Mouse (Mus musculus) midbrain, embryonic 15.5 days (tissue): ENCODE measurements around the gene E4f1. TPM values are rescaled to one million over a fixed set of nuclear protein-coding genes. Genes with fewer than 3 reads are reported as not detected.
"Not testable (repeated sequence)": the region's sequence is repeated elsewhere in the genome, so short reads cannot be mapped to it uniquely, and the experiment has no call there.

Experiments
- ATAC-seq: fragments of 200-750 bp; cut with Nextera tagmentation; replicated peaks from 2 replicates; pipeline ENCODE4 v1.8.0; 2017; ENCODE audit warnings: moderate TSS enrichment
- H3K27ac ChIP-seq: fragments of 300-500 bp; sonication (generic); 2 replicates; pipeline ENCODE4 v1.5.1; 2015; ENCODE audit warnings: mild to moderate bottlenecking, inconsistent platforms
- H3K27me3 ChIP-seq: fragments of 300-500 bp; sonication (generic); replicated peaks from 2 replicates; pipeline ENCODE4 v1.6.1; 2015; ENCODE audit warnings: inconsistent platforms
- H3K36me3 ChIP-seq: fragments of 300-500 bp; sonication (generic); replicated peaks from 2 replicates; pipeline ENCODE4 v1.6.1; 2015; ENCODE audit warnings: inconsistent platforms
- H3K4me1 ChIP-seq: fragments of 300-500 bp; sonication (generic); 2 replicates; pipeline ENCODE4 v1.6.1; 2015; ENCODE audit warnings: inconsistent platforms
- H3K4me2 ChIP-seq: fragments of 300-500 bp; sonication (generic); 2 replicates; pipeline ENCODE4 v1.6.1; 2015; ENCODE audit warnings: inconsistent platforms, mild to moderate bottlenecking, moderate library complexity
- H3K4me3 ChIP-seq: fragments of 300-500 bp; sonication (generic); 2 replicates; pipeline ENCODE4 v1.5.1; 2015; ENCODE audit warnings: mild to moderate bottlenecking, inconsistent platforms
- H3K9ac ChIP-seq: fragments of 300-500 bp; sonication (generic); 2 replicates; pipeline ENCODE4 v1.6.1; 2015; ENCODE audit warnings: mild to moderate bottlenecking, inconsistent platforms
- H3K9me3 ChIP-seq: fragments of 300-500 bp; sonication (generic); 2 replicates; pipeline ENCODE4 v1.6.1; 2016; ENCODE audit warnings: inconsistent platforms
- WGBS: fragments of 180-500 bp; shearing (Covaris S2); methylation state at CpG from one replicate; pipeline ENCODE4 v1.1.7; 2015; ENCODE audit warnings: mixed read lengths; 5-methylcytosine and 5-hydroxymethylcytosine counted together
- polyA plus RNA-seq: library from polyadenylated mRNA; unstranded; fragments of >200 nt; fragmentation: Nextera tagmentation; extraction: Ambion mirVana; gene quantifications from 2 replicates; pipeline ENCODE4 v1.2.1, GENCODE M21; 2015

Gene E4f1
- polyA plus RNA-seq, 1 experiment from 2014 or later, result 55.6 TPM

GRCm38 (mm10) chr17:24468636-24469246 is 1.4 kb downstream of the E4f1 start:
- Histone ChIP-seq H3K9ac (no peak overlapping the region), H3K9me3 (no peaks in the 10 kb centered on the region), H3K4me1 (peaks cover 24% of the 10 kb centered on the region), H3K4me2 (no peak overlapping the region), H3K4me3 (no peak overlapping the region), H3K27me3 (no peaks in the 10 kb centered on the region), H3K36me3 (no peaks in the 10 kb centered on the region), H3K27ac (no peak overlapping the region)
- ATAC-seq, result no peak
- 91% methylated on average over 5 of the region's 5 CpGs for WGBS

DNA sequence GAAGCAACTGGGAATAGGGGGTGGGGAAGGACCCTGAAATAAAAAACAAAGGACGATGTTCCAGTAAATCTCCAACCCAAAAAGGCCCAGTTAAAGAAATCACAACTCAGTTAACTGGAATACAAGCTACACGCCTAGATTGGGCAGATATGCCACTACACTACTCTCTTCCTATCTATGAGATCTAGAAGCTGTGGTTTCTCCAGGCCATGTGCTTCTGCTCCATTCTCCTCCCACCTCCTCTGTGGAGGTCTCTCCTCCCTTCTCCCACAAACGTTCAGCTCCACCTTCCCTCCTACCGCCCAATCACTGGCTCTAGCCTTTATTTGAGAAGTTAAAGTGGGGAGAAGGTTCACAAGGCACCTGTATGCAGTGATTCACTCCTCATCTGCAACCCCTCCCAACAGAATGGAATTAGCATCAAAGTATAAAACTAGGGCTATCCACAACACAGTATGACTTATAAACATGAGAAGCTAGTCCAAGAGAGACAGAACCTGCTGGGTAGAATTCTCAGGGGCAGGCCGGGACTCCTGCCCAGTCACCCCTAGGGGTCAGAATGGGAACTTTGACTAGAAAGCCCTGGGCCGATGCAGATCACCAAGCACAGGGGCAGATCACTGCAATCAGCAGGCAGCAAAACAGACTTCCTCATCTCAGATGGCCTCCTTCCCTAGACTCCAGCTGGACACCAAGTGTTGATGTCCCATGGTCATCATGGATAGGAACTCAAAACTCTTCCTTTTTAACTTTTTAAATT is 6.6 kb downstream of the E4f1 start:
- H3K9ac ChIP-seq, result no peak overlapping the region
- no peak overlapping the region for H3K4me2 ChIP-seq
- no peaks in the 10 kb centered on the region for H3K9me3 ChIP-seq
- WGBS, result 59% methylated on average over 6 of the region's 6 CpGs
- no peak overlapping the region for H3K27ac ChIP-seq
- no peaks in the 10 kb centered on the region for H3K27me3 ChIP-seq
- no peaks in the 10 kb centered on the region for H3K4me1 ChIP-seq
- no peak overlapping the region for H3K4me3 ChIP-seq
- ATAC-seq, result no peak
- no peaks in the 10 kb centered on the region for H3K36me3 ChIP-seq

GRCm38 (mm10) chr17:24462932-24463331 is 7.2 kb downstream of the E4f1 start:
- 88% methylated on average over 1 of the region's 1 CpGs for WGBS
- Histone ChIP-seq H3K27me3 (no peaks in the 10 kb centered on the region), H3K9ac (no peak overlapping the region), H3K27ac (no peak overlapping the region), H3K4me1 (no peaks in the 10 kb centered on the region), H3K36me3 (no peaks in the 10 kb centered on the region), H3K9me3 (no peaks in the 10 kb centered on the region), H3K4me3 (no peak overlapping the region), H3K4me2 (no peak overlapping the region)
- no peak for ATAC-seq

GRCm38 (mm10) chr17:24461580-24461979 is 8.5 kb downstream of the E4f1 start:
- no peak for ATAC-seq
- Histone ChIP-seq H3K9ac (no peak overlapping the region), H3K27ac (no peak overlapping the region), H3K9me3 (no peaks in the 10 kb centered on the region), H3K4me3 (no peak overlapping the region), H3K4me2 (no peak overlapping the region), H3K27me3 (no peaks in the 10 kb centered on the region), H3K4me1 (no peaks in the 10 kb centered on the region), H3K36me3 (no peaks in the 10 kb centered on the region)
- WGBS, result 75% methylated on average over 2 of the region's 2 CpGs

DNA sequence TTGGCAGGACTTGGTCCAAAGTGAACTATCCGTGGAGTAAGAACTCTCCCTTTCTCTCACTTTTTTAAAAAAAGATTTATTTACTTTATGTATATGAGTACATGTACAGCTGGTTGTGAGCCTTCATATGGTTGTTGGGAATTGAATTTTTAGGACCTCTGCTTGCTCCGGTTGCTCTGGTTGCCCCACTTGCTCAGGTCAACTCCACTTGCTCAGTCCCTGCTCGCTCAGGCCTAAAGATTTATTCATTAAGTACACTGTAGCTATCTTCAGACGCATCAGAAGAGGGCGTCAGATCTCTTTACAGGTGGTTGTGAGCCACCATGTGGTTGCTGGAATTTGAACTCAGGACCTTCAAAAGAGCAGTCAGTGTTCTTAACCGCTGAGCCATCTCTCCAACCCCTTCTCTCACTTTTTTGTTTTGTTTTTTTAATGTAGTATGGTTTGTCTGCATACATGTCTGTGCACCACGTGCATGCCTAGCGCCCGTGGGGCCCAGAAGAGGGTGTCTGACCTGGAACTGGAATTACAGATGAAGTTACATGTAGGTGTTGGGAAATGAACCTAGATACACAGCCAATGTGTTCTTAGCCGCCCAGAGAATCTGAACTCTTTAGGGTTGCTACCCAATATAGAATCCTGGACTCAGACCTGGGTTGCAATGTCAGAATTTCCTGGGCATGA is 14.4 kb downstream of the E4f1 start:
- H3K9ac ChIP-seq, H3K36me3 ChIP-seq, H3K27me3 ChIP-seq, H3K9me3 ChIP-seq: not testable (repeated sequence)
- peak overlapping the region; percentile 88 for H3K4me3 ChIP-seq
- peaks cover 15% of the 10 kb centered on the region for H3K4me1 ChIP-seq
- peak overlapping the region; percentile 82 for H3K4me2 ChIP-seq
- peak; percentile 4; the same call in 1 of the 2 replicates for ATAC-seq
- H3K27ac ChIP-seq, result peak overlapping the region; percentile 92; the same call in 1 of the 2 replicates
- WGBS, result 49% methylated on average over 10 of the region's 10 CpGs

GRCm38 (mm10) chr17:24454756-24455522 is 15.2 kb downstream of the E4f1 start:
- peak; percentile 95 for ATAC-seq
- Histone ChIP-seq H3K4me2 (peak overlapping the region; percentile 82), H3K4me1 (peaks cover 15% of the 10 kb centered on the region), H3K9ac (peak overlapping the region; percentile 82), H3K36me3 (peaks cover 2% of the 10 kb centered on the region), H3K9me3 (no peaks in the 10 kb centered on the region), H3K27me3 (no peaks in the 10 kb centered on the region), H3K27ac (peak overlapping the region; percentile 92), H3K4me3 (peak overlapping the region; percentile 88)
- under 1% methylated on average over 67 of the region's 67 CpGs for WGBS

DNA sequence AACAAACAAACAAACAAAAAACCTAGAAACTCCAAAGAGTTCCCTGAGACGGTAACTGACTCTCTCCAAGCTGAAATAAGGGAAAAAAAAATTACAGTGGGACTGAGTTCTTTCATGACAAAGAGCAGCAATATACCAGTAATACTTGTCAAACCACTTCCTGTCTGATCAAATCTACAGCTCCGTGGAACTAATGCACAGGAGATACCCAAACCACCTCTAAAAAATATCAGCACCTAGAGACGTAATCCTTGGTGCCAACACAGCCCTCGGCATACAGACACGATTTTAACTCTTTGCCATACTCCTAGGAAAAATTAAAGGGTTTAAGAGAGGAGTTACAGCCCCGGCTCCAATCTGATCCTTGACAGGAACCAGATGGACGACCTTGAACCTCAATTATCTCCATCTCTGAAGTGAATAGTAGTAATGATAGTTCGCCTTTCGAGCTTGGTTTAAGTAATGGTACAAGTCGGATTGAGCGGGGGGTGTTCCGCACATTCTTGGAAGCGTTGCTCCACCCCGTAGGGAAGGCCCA is 15.8 kb downstream of the E4f1 start:
- Histone ChIP-seq H3K4me1 (peaks cover 15% of the 10 kb centered on the region), H3K4me3 (peak overlapping the region; percentile 88), H3K36me3 (peaks cover 5% of the 10 kb centered on the region), H3K9ac (peak overlapping the region; percentile 82), H3K27ac (peak overlapping the region; percentile 92), H3K4me2 (peak overlapping the region; percentile 82), H3K27me3 (no peaks in the 10 kb centered on the region), H3K9me3 (no peaks in the 10 kb centered on the region)
- no peak for ATAC-seq
- 10% methylated on average over 14 of the region's 14 CpGs for WGBS

GRCm38 (mm10) chr17:24453372-24453771 is 16.7 kb downstream of the E4f1 start:
- 92% methylated on average over 2 of the region's 2 CpGs for WGBS
- no peak overlapping the region for H3K4me3 ChIP-seq

GRCm38 (mm10) chr17:24451220-24451619 is 18.9 kb downstream of the E4f1 start:
- 97% methylated on average over 6 of the region's 6 CpGs for WGBS

More at GRCm38 (mm10) chr17:24453372-24453771, 16.7 kb downstream of the E4f1 start:
- ATAC-seq, result no peak
- Histone ChIP-seq H3K9ac (no peak overlapping the region), H3K4me2 (peak overlapping the region; percentile 82; the same call in 1 of the 2 replicates), H3K4me1 (peaks cover 15% of the 10 kb centered on the region), H3K9me3 (no peaks in the 10 kb centered on the region), H3K27me3 (no peaks in the 10 kb centered on the region), H3K27ac (no peak overlapping the region), H3K36me3 (peaks cover 9% of the 10 kb centered on the region)

GRCm38 (mm10) chr17:24449507-24449906 is 20.6 kb downstream of the E4f1 start:
- H3K36me3 ChIP-seq, result peaks cover 37% of the 10 kb centered on the region
- no peak overlapping the region for H3K9ac ChIP-seq
- WGBS, result 92% methylated on average over 6 of the region's 6 CpGs
- H3K4me2 ChIP-seq, result no peak overlapping the region
- no peak overlapping the region for H3K27ac ChIP-seq
- H3K4me1 ChIP-seq, result peaks cover 15% of the 10 kb centered on the region
- H3K4me3 ChIP-seq, result no peak overlapping the region
- no peak for ATAC-seq
- H3K9me3 ChIP-seq, result no peaks in the 10 kb centered on the region
- no peaks in the 10 kb centered on the region for H3K27me3 ChIP-seq

More at GRCm38 (mm10) chr17:24451220-24451619, 18.9 kb downstream of the E4f1 start:
- Histone ChIP-seq H3K4me1 (peaks cover 15% of the 10 kb centered on the region), H3K9me3 (no peaks in the 10 kb centered on the region), H3K4me3 (no peak overlapping the region), H3K4me2 (no peak overlapping the region), H3K9ac (no peak overlapping the region), H3K27ac (no peak overlapping the region), H3K36me3 (peaks cover 21% of the 10 kb centered on the region), H3K27me3 (no peaks in the 10 kb centered on the region)
- no peak for ATAC-seq

DNA sequence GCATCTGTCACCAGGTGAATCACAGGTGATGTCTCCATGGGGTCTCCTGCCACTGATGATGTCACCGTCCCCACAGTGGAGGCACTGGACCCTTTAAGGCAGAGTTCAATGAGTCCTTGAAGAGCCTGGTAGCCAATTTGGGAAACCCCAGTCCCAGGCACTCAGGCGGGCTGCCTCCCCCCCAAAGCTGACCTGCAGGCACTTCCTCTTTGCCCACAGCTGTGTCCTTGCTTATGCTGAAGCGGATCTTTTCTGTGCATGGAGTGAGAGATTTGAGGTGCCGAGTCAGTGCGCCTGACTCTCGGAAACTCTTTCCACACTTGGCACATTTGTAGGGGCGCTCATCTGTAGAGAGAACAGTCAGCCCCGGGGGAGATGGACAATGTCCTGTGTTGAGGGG is 23.5 kb downstream of the E4f1 start:
- Histone ChIP-seq H3K36me3 (peaks cover 50% of the 10 kb centered on the region), H3K27ac (no peak overlapping the region), H3K4me2 (no peak overlapping the region), H3K9ac (no peak overlapping the region), H3K4me3 (no peak overlapping the region), H3K4me1 (no peaks in the 10 kb centered on the region), H3K9me3 (no peaks in the 10 kb centered on the region), H3K27me3 (no peaks in the 10 kb centered on the region)
- no peak for ATAC-seq
- WGBS, result 90% methylated on average over 8 of the region's 8 CpGs
